Mouse (Mus musculus): ENCODE measurements around the gene 1700019N19Rik.
A peak's percentile ranks its signal among the peaks of the same experiment; 100 is the strongest.

Gene 1700019N19Rik

DNA sequence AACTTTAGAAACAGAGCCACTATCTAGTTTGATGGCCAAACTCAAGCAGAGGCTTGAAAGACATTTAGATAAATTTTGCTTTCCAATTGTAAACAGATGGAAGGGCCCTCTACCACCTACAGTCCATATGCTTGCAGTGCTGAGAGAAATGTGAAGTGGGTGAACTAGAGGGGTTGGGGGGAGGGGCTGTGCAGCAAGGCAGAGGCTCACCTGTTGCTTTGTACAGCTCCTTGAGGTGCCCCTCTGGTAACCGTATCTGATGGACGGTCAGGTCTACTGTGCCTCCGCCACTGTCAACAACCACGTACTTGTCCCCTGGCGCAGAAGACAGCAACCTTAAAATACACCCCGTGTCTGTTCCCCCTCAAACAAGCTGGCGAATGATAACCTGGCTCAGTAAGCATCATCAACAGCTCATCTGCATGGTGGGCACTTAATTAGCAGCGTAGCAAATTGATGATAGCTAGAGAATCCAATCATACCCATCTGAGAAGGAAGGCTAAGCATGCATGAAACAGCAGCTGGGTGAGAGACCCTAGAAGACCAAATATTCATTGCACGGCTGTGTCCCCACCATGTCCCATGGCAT is 11.0 kb upstream of the 1700019N19Rik start:
- DNase-seq, result no peak

DNA sequence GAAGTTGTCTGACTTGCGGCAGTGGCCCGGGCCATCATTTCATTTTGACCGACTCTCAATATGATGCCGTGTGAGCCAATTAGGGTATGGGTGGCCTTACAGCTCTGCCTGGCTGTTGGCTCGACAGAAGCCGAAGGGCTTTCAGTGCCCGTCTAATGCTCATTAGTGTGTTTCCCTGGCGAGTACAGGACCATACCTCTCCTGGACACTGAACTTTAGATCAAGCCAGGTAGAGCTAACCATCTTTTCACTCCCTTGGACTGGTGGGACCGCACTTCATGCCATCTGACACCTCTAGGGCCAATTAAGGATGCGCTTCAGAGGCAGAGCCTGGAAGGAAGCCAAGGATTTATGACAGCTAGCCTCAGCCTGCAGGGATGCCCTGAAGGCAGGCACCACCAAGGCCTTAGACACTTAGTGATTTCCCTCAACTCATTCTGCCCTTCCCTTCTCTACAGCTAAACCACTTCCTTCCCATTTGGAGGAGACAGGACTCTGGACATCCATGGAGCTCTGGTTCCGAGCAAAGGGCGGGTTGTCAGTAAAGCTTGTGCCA is 931 bp upstream of the 1700019N19Rik start:
- no peak for DNase-seq

DNA sequence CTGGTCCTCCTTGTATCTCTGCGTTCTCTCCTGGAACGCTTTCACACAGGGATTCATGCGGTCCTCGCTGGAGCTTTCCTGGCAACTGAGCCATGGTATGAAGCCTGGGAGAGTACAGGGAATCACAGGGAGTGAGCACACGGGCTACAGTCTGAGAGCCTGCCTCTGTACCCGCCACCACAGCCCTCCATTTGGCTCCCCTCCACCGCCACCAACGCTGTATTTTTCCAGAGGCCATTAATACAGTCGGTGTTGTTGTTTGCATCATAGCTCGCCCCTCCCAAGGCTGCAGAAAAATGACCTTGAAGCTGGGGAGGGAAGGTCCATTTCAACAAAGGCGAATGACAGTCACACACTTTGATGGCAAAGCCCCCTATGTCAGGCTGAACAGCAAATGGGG is 5.1 kb downstream of the 1700019N19Rik start:
- DNase-seq, result no peak

DNA sequence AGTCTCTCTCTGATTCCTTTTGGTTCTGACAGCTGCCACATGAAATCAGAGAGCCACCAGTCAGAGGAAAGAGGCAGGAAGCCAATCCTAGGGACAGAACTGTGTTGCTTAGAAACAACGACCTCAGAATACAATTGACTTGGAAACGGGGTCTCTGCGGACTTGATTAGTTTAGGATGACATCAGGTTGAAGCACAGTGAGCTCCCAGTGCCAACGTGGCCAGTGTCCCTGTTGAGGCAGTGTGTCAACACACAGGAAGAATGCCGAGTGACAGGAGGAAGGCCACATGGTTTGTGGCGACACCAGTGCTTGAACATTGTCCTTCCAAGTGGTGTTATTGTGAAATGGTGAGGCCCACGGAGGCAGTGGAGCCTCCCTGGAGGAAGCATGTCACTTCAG is 10.3 kb downstream of the 1700019N19Rik start:
- DNase-seq, result no peak

DNA sequence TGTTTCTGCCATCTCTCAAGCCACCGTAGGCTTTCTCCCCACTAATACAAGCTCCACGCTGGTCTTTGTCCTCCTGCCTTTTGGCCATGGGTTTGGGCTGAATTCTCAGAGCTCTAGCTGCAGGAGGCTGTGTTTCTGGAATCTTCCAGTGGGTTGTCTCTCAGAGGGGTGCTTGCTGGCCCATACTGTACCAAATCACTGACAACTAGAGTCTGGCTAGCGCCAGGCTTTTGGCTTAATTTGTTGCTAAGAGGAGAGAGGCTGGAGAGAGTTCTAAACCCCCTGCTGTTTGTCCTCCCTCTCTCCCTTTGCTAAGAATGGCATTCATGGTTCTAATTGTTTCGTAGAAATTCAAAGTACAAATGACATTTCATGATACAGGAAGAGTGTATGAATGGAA is 12.7 kb downstream of the 1700019N19Rik start:
- no peak for DNase-seq

DNA sequence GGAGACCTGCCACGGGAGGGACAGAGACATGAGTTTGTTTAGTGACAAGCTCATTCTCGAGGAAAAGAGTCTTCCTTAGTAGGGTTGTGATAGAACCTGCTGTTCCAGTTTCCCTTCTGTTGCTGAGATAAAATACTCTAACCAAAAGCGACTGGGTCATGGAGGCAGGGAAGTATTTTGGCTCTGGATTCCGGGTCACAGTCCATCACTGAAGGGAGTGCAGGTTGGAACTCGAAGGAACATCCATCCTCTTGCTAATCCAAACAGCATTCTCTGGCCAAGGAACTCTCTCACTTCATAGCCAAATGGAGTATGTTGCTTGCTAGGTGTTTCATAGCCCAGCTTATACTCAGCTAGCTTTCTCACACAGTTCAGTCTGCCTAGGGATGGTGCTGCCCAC is 17.8 kb downstream of the 1700019N19Rik start:
- DNase-seq, result no peak

DNA sequence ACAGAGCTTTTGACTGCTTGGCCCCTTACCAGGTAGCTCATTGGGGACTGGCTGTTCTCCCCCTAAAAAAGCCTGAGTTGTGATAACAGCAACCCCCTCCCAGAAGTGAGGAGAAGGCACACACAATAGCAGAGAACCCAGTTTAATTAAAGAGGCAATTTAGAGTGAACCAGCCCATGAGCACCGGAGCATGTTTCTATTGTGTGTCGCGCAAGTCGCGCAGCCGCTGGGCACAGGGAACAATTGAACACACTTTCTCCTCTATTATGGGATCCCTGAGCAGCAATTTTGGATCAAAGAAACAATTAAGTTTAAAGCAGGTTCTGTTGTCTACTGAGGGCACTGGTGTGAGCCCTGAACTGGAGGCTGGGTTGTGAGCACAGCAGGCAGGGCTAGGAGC is 26.9 kb downstream of the 1700019N19Rik start:
- DNase-seq, result no peak

DNA sequence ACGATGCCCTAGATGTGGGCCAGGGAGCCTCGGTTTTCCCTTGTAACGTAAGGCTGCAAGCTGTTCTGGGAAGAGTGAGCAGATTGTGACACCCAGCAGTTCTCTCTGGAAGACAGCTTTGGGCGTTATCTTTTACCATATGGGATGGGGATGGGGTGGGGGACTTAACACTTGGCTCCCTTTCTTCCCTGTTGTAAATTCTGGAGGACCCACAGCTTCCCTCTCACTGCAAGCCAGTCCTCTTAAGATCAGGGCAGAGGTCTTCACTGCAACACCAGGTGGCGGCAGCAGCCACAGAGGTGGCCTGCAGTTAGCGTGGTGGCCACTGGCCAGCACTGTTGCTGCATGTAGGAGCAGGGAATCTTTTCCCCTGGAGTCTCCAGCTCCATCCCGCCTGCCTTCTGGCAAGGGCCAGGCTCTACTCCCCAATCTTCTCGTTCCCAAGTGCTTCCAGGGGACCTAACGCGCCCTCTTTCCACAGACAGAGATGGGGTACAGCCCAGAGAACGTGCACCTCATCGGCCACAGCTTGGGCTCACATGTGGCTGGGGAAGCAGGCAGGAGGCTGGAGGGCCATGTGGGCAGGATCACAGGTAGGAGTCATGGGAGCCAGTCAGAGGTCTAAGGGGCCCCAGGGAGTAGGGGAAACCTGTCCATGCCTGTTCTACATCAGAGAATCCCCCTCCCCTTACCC is 31.3 kb downstream of the 1700019N19Rik start:
- peak; percentile 30 to 67 for DNase-seq

DNA sequence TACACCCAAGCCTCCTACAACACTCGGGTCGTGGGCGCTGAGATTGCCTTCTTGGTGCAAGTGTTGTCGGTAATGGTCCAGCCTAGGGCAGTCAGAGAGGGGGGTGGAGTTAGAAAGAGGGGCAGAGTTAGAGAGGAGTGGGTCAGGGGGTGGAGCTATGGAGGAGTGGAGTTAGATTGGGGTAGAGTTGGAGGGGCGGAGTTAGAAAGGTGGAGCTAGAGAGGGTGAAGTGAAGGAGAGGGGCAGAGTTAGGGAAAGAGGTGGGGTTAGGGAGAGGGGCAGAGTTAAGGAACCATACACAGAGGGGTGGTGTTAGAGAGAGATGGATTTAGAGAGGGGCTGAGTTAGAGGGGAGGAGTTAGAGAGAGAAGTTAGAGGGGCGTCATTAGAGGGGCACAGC is 31.9 kb downstream of the 1700019N19Rik start:
- no peak for DNase-seq

DNA sequence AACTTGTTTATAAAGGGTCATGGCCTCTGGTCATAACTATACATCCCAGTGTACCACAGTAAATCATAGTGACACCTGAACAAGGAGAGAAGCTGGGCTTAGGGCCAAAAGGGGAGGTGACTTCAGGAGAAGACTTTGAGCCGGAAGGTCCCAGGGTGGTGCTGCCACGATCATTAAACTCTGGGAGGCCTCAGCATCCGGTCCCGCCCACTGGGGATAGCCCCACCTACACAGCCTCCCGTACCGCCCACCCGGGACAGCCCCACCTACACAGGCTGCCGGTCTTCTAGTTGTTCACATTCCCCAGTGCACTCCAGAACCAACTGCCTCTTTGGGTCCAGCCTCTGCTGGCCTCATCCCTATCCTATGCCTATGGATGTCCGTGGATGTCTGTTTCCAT is 34.8 kb downstream of the 1700019N19Rik start, which contains the start of gene Pnliprp2:
Pnliprp2 (plus strand) TSS at position 297 of the 400 bp plus-strand sequence.
- no peak for DNase-seq

DNA sequence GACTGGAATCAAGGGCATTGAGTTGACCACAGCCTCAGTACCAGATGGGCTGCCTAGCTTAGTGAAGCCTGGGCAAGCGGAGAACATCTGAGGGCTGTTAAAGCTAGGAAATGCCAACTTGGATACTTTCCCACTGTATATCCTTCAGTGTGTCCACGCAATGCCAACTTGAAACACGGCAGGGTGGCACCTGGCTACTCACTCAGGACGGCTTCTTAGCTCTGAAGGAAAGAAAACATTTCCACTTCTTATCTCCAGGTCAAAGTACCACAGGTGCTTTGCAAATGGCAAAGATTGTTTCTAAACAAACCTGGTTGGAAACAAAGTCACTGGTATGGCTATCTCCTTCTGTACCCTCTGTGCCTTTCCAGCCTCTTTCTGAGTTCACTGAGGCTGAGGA is 35.4 kb downstream of the 1700019N19Rik start:
- no peak for DNase-seq

DNA sequence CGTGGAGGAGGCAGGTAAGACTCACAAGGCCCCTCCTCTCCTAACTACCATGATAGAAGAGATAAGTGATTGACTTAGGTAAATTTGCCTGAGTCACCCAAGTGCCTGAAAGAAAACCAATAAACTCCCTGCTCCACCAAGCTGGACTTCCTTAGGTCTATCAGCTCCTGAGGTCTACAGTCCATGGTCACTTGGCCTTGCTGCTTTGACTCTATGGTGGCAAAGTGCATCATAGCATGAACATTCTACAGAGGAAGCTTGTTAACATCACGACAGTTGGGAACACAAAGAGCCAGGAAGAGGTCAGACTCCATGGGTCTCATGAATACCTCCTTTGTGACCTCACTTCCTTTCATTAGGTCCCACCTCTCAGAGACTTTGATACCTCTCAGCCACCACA is 42.8 kb downstream of the 1700019N19Rik start:
- no peak for DNase-seq

DNA sequence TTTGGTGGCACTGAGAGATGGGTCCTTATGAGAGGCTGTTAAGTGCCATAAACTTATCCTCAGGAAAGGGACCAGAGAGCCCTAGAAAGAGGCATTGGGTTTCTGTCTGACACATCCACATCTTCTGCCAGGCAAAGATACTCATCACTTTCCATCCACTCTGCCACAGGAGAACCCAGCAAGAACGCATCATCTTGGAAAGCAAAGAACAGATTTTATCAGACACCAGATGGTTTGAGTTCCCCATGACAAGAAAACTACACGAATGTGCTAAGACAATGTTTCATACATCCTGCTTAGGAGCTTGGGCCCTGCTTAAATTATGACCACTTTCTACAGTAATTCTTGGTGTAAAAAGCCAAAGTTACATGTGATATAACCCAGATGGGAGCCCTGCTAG is 43.4 kb downstream of the 1700019N19Rik start:
- DNase-seq, result no peak

DNA sequence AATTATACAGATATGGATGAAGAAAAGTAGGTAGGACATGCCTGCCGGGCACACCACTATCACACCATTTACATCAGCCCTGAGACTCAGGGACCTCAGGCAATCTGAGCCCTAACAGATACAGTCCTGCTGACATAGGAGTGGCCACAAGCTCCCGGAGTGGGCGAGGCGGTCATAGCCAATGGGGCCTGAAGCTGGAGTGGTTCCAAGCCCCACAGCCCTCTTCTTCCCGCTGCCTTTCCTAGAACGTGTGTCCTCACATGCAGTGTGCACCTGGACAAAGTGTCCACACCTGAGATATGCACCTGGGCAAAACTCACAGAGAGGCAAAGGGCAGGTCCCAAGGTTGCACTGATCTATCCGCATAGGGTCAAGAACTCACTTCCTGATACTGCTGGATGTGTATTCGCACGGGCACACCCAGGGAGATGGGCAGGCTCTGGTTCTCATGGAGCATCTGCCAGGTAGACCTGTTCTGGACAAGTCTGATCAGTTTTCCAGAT is 46.7 kb downstream of the 1700019N19Rik start:
- DNase-seq, result no peak

DNA sequence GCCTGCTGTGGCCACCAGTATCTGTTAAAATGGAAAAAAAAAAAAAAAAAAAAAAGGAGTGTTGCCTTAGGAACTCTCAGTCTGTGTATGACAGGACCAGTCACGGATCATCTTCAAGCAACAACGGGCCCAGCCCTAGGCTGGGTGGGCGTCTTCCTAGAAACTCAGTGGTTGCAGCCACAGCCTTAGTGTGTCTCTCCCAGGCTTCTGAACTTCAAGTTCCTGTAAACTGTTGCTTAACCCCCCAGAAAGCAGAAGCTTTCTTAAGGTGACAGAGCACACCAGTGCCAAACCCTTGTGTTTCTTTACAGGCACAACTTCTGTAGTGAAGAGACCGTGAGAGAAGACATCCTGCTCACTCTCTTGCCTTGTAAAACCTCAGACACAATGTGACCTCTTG is 50.5 kb downstream of the 1700019N19Rik start:
- DNase-seq, result no peak

DNA sequence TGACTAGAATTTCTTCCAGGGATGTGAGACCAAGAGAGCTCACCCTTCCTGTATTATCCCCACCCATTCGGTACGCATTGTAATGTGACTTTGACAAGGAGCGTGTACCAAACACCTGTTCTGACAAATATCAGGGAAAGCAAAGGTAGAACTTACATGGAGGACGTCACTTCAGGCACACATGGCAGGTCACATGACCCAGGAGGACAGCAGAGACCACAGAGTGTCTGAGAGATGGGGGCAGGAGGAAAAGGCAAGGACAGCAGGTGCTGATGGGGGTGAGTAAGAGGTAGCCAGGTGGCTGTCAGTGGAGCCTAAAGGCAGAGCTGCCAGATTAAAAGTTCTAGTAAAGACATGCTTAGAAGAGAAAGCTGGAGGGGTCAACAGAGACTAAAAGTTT is 51.5 kb downstream of the 1700019N19Rik start:
- no peak for DNase-seq

DNA sequence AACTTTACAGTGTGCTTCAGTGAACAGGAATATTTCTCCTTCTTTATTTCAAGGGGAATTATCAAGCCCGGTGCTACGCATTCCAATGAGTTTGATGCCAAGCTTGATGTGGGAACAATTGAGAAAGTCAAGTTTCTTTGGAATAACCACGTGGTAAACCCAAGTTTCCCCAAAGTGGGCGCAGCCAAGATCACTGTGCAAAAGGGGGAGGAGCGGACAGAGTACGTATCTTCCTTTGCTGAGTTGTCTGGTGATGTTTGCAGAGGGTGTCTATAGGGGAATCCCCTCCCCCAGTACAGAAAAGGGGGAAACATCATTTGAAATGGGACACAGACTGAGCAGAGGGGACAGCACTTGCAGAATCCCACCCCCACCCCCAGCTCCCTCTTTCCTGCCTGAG is 53.2 kb downstream of the 1700019N19Rik start:
- DNase-seq, result no peak

DNA sequence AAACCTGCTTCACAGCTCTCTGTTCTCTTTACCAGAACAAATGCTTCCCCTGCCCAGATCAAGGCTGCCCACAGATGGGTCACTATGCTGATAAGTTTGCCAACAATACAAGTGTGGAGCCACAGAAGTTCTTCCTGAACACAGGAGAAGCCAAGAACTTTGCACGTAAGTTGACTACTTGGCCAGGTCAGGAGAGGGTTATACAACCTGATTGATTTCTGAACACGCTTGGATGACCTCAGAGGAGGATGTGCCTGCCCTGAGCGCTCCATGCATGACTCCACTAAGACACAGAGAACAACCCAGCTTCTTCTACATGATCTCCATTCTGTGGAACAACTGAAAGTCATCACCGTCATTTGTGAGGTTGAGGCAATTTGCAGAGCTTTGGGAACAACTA is 56.1 kb downstream of the 1700019N19Rik start:
- no peak for DNase-seq
